Mouse (Mus musculus) lung, adult 2 months (tissue): ENCODE measurements at regions not wholly inside any gene's neighbourhood (a gene's known extent, or its start where the extent isn't known, plus 50 kb on each side); places are given as distances from the start of the nearest gene placed in this dataset.

ENCODE experiments used
- CTCF ChIP-seq: fragments of 200-500 bp; IDR thresholded peaks from 2 replicates; pipeline ENCODE4 v1.5.1; 2011; ENCODE audit warnings: mild to moderate bottlenecking, low read length, control low read depth; ENCODE audit not compliant: insufficient read depth
- POLR2A ChIP-seq: fragments of 200-500 bp; IDR thresholded peaks from 2 replicates; pipeline ENCODE4 v1.6.1; 2011; ENCODE audit warnings: low read depth, mild to moderate bottlenecking, control low read depth, low read length, borderline replicate concordance; ENCODE audit errors: extremely low read depth

DNA sequence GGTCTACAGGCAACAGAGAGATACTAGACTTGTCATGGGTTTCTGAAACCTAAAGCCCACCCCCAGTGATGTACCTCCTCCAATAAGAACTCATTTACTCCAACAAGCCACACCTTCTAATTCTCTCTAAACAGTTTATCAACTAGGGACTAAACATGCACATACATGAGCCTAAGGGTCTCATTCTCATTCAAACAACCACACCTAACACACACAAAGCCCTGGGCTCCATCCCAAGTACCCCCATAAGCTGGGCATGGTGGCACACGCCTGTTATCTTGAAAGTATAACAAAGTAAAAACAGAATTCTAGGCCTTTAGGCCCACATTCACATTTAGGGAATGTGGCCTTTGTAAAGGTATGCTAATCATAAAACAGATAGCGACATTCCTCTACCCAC lies 137.9 kb downstream of the Rplp1 start:
- no peak for TF ChIP-seq POLR2A
- no peak for TF ChIP-seq CTCF
